Mouse (Mus musculus) brain, embryonic 14.5 days (tissue): ENCODE measurements around the gene Trpm4.

Source experiments
- CTCF ChIP-seq: fragments of 200-500 bp; IDR thresholded peaks from 2 replicates; pipeline ENCODE4 v1.5.1; 2012; ENCODE audit warnings: inconsistent platforms, mild to moderate bottlenecking, moderate library complexity, borderline replicate concordance; ENCODE audit not compliant: insufficient read depth, insufficient read length; ENCODE audit errors: extremely low read depth
- POLR2A ChIP-seq: fragments of 200-500 bp; IDR thresholded peaks from 2 replicates; pipeline ENCODE4 v1.6.1; 2012; ENCODE audit warnings: mild to moderate bottlenecking, inconsistent platforms, borderline replicate concordance; ENCODE audit not compliant: poor library complexity, insufficient read depth, insufficient read length, severe bottlenecking; ENCODE audit errors: extremely low read depth

GRCm38 (mm10) chr7:45253806-45254205, 79.8 kb downstream of the Trpm4 start:
- TF ChIP-seq CTCF (no peak), POLR2A (no peak)
